Mouse (Mus musculus): Measurements from ENCODE around the gene Btn2a2. TPM values are rescaled to one million over a fixed set of nuclear protein-coding genes. Genes with fewer than 3 reads are reported as not detected.

The Btn2a2 gene
- polyA plus RNA-seq, 1 experiment, result 0.27 TPM

GRCm38 (mm10) chr13:23490863-23491262 is 2.2 kb upstream of the Btn2a2 start:
- WGBS, result 91% methylated on average over 1 of the region's 1 CpGs
- Histone ChIP-seq H3K4me1 (replicated peaks; ENCODE audit: control insufficient read depth, insufficient read depth, low read length) (0 out of 2 replicates have a peak, but pooled peaks cover 5% of the 10 kb centered on the region), H3K27ac (ENCODE audit: control insufficient read depth, insufficient read depth, low read length) (no peak overlapping the region), H3K36me3 (ENCODE audit: control insufficient read depth, insufficient read depth, low read length) (no peaks in the 10 kb centered on the region), H3K4me3 (ENCODE audit: control insufficient read depth, insufficient read depth, low read length) (no peak overlapping the region), H3K27me3 (ENCODE audit: control insufficient read depth, insufficient read depth, low read length) (no peaks in the 10 kb centered on the region)
- DNase-seq, result no peak
- TF ChIP-seq CTCF (IDR thresholded peaks at IDR 0.05; ENCODE audit: borderline replicate concordance, control insufficient read depth, extremely low read depth, insufficient read depth, low read length, poor library complexity) (no peak), POLR2A (IDR thresholded peaks at IDR 0.05; ENCODE audit: control insufficient read depth, extremely low read depth, insufficient read depth, low read length, poor library complexity) (no peak)

- H3K4me1 ChIP-seq (replicated peaks; ENCODE audit: control insufficient read depth, insufficient read depth, low read length), result 0 out of 2 replicates have a peak, but pooled peaks cover 3% of the 10 kb centered on the region
- H3K27me3 ChIP-seq (ENCODE audit: control insufficient read depth, insufficient read depth, low read length), result no peaks in the 10 kb centered on the region
- WGBS, result 38% methylated on average over 5 of the region's 5 CpGs
- no peak for DNase-seq
- TF ChIP-seq CTCF (IDR thresholded peaks at IDR 0.05; ENCODE audit: borderline replicate concordance, control insufficient read depth, extremely low read depth, insufficient read depth, low read length, poor library complexity), result no peak
- TF ChIP-seq POLR2A (IDR thresholded peaks at IDR 0.05; ENCODE audit: control insufficient read depth, extremely low read depth, insufficient read depth, low read length, poor library complexity), result no peak
- H3K36me3 ChIP-seq (ENCODE audit: control insufficient read depth, insufficient read depth, low read length), result no peaks in the 10 kb centered on the region
- no peak overlapping the region for H3K27ac ChIP-seq (ENCODE audit: control insufficient read depth, insufficient read depth, low read length)
- H3K4me3 ChIP-seq (ENCODE audit: control insufficient read depth, insufficient read depth, low read length), result no peak overlapping the region
Observed at GRCm38 (mm10) chr13:23485271-23485670, 3.4 kb downstream of the Btn2a2 start.

GRCm38 (mm10) chr13:23483153-23483552 is 5.5 kb downstream of the Btn2a2 start:
- Histone ChIP-seq H3K27me3 (ENCODE audit: control insufficient read depth, insufficient read depth, low read length) (no peaks in the 10 kb centered on the region), H3K27ac (ENCODE audit: control insufficient read depth, insufficient read depth, low read length) (no peak overlapping the region), H3K4me3 (ENCODE audit: control insufficient read depth, insufficient read depth, low read length) (no peak overlapping the region), H3K36me3 (ENCODE audit: control insufficient read depth, insufficient read depth, low read length) (no peaks in the 10 kb centered on the region), H3K4me1 (replicated peaks; ENCODE audit: control insufficient read depth, insufficient read depth, low read length) (0 out of 2 replicates have a peak, but pooled peaks cover 1% of the 10 kb centered on the region)
- WGBS, result 79% methylated on average over 2 of the region's 2 CpGs
- TF ChIP-seq CTCF (IDR thresholded peaks at IDR 0.05; ENCODE audit: borderline replicate concordance, control insufficient read depth, extremely low read depth, insufficient read depth, low read length, poor library complexity) (no peak), POLR2A (IDR thresholded peaks at IDR 0.05; ENCODE audit: control insufficient read depth, extremely low read depth, insufficient read depth, low read length, poor library complexity) (no peak)
- DNase-seq, result no peak

DNA sequence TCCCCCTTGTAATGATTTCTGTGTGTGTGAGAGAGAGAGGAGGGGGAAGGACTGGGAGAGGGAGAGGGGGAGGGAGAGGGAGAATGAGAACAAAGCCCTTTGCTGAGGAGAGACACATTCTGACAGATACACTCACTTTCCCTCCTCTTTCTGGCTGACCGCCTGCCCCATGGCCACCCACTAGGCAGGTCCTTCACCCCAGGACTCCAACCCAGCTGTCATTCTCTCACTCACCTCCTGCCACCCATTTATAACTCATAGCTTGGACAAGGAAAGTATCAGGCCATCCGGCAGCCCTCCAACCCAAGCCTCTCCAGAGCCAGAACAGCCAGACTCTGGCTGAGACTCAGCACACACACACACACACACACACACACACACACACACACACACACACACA is 13.0 kb downstream of the Btn2a2 start:
- Histone ChIP-seq H3K36me3 (ENCODE audit: control insufficient read depth, insufficient read depth, low read length) (no peaks in the 10 kb centered on the region), H3K4me1 (replicated peaks; ENCODE audit: control insufficient read depth, insufficient read depth, low read length) (no peaks in the 10 kb centered on the region), H3K27me3 (ENCODE audit: control insufficient read depth, insufficient read depth, low read length) (no peaks in the 10 kb centered on the region), H3K4me3 (ENCODE audit: control insufficient read depth, insufficient read depth, low read length) (no peak overlapping the region), H3K27ac (ENCODE audit: control insufficient read depth, insufficient read depth, low read length) (no peak overlapping the region)
- TF ChIP-seq POLR2A (IDR thresholded peaks at IDR 0.05; ENCODE audit: control insufficient read depth, extremely low read depth, insufficient read depth, low read length, poor library complexity) (no peak), CTCF (IDR thresholded peaks at IDR 0.05; ENCODE audit: borderline replicate concordance, control insufficient read depth, extremely low read depth, insufficient read depth, low read length, poor library complexity) (no peak)
- no peak for DNase-seq
- 88% methylated on average over 2 of the region's 2 CpGs for WGBS

GRCm38 (mm10) chr13:23466911-23467310 is 21.7 kb downstream of the Btn2a2 start:
- 13% methylated on average over 9 of the region's 9 CpGs for WGBS
- H3K27ac ChIP-seq (ENCODE audit: control insufficient read depth, insufficient read depth, low read length), result no peak overlapping the region
- no peaks in the 10 kb centered on the region for H3K27me3 ChIP-seq (ENCODE audit: control insufficient read depth, insufficient read depth, low read length)
- no peak overlapping the region for H3K4me3 ChIP-seq (ENCODE audit: control insufficient read depth, insufficient read depth, low read length)
- no peaks in the 10 kb centered on the region for H3K36me3 ChIP-seq (ENCODE audit: control insufficient read depth, insufficient read depth, low read length)
- peaks cover 15% of the 10 kb centered on the region for H3K4me1 ChIP-seq (replicated peaks; ENCODE audit: control insufficient read depth, insufficient read depth, low read length)
- TF ChIP-seq CTCF (IDR thresholded peaks at IDR 0.05; ENCODE audit: borderline replicate concordance, control insufficient read depth, extremely low read depth, insufficient read depth, low read length, poor library complexity) (no peak), POLR2A (IDR thresholded peaks at IDR 0.05; ENCODE audit: control insufficient read depth, extremely low read depth, insufficient read depth, low read length, poor library complexity) (no peak)
- peak; percentile 83 for DNase-seq

GRCm38 (mm10) chr13:23466306-23466705 is 22.4 kb downstream of the Btn2a2 start:
- Histone ChIP-seq H3K4me1 (replicated peaks; ENCODE audit: control insufficient read depth, insufficient read depth, low read length) (peaks cover 15% of the 10 kb centered on the region), H3K27ac (ENCODE audit: control insufficient read depth, insufficient read depth, low read length) (no peak overlapping the region), H3K27me3 (ENCODE audit: control insufficient read depth, insufficient read depth, low read length) (no peaks in the 10 kb centered on the region), H3K36me3 (ENCODE audit: control insufficient read depth, insufficient read depth, low read length) (no peaks in the 10 kb centered on the region), H3K4me3 (ENCODE audit: control insufficient read depth, insufficient read depth, low read length) (no peak overlapping the region)
- DNase-seq, result no peak
- WGBS, result 100% methylated on average over 1 of the region's 1 CpGs
- no peak for TF ChIP-seq POLR2A (IDR thresholded peaks at IDR 0.05; ENCODE audit: control insufficient read depth, extremely low read depth, insufficient read depth, low read length, poor library complexity)
- TF ChIP-seq CTCF (IDR thresholded peaks at IDR 0.05; ENCODE audit: borderline replicate concordance, control insufficient read depth, extremely low read depth, insufficient read depth, low read length, poor library complexity), result no peak

DNA sequence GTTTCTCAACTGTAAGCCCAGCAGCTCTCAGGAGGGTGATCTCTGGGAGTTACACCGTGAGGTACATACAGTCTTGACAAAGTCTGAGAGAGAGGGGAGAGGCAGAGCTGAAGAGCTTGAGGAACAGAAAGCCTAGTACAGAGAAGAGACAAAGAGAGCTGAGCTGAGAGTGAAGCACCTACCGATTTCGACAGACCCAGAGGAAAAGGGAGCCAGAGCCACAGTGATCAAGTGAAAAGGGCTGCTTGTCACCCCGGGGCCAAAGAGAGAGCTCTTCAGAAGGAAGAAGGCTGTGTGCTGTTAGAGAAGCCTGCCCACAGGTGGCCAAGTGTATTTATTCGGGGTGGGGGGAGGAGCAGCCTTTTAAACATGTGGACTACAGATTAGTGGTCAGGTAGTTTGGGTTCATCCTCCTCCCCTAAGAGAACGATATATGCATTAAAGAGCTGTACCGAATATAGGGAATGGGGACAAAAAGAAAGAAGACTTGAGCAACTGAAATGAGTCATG is 23.0 kb downstream of the Btn2a2 start, which contains the start of gene Btn1a1:
TSS of gene Btn1a1 (minus strand) at position 302 of the 510 bp plus-strand sequence.
- Histone ChIP-seq H3K4me1 (replicated peaks; ENCODE audit: control insufficient read depth, insufficient read depth, low read length) (peaks cover 15% of the 10 kb centered on the region), H3K4me3 (ENCODE audit: control insufficient read depth, insufficient read depth, low read length) (peak within 1 kb of the TSS; percentile 55)

More for the DNA sequence above, 23.0 kb downstream of the Btn2a2 start, which contains the start of gene Btn1a1:
- no peak within 1 kb of the TSS for H3K27ac ChIP-seq (ENCODE audit: control insufficient read depth, insufficient read depth, low read length)
- peak; percentile 16 for DNase-seq
- WGBS, result 2% methylated on average over 7 of the region's 7 CpGs
- no peaks in the 10 kb centered on the region for H3K36me3 ChIP-seq (ENCODE audit: control insufficient read depth, insufficient read depth, low read length)
- no peak for TF ChIP-seq POLR2A (IDR thresholded peaks at IDR 0.05; ENCODE audit: control insufficient read depth, extremely low read depth, insufficient read depth, low read length, poor library complexity)
- TF ChIP-seq CTCF (IDR thresholded peaks at IDR 0.05; ENCODE audit: borderline replicate concordance, control insufficient read depth, extremely low read depth, insufficient read depth, low read length, poor library complexity), result no peak
- H3K27me3 ChIP-seq (ENCODE audit: control insufficient read depth, insufficient read depth, low read length), result no peaks in the 10 kb centered on the region

Data from thymus, adult 2 months (tissue).